18 mouse cellular contexts compared by ENCODE assay signal in the genomic region with DNA sequence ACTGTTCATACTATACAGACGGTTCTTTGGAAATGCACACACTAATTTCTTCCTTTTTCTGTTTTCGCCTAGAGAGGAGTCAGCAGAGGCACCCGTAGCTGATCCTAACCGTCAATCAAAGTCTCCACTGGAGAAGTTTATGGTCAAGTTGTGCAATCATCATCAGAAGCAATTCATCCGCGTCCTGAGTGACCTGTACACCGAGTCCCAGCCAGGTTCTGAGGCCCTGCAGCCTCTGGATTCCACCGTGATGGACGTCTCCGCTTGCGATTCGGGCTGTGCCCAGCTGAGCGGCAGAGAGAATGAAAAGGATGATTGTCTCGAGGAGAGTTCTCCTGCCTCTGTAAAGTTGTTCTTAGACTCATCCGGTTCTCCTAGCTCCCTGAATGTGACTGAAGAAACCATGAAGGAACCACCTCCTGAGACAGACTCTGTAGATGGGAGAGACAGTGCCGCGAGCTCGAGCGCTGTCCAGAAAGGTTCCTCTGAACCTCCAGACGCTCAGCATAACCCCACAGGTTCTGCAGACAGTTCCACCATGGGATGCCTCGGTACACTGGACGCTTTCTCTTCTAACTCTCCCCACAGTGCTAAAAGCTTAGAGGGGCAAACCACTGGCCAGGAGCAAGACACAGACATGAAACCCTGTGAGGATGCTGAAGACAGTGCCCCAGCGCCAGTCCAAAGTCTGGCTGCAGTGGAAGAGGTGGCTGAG. TPM values are rescaled to one million over a fixed set of nuclear protein-coding genes. Genes with fewer than 3 reads are reported as not detected.
DNase-seq lines count a peak whose midpoint lies in the region; ATAC-seq and TF ChIP-seq lines count a peak whose summit lies in the region.
"Had no signal": no experiment of that assay in that cellular context is flagged by ENCODE, and none has a peak within 500 bp of the region (broad histone marks: within the 10 kb centered on the region; RNA-seq: fewer than 3 reads in every experiment).

Gm340 (plus strand) TSS at position 665 of the 715 bp plus-strand sequence.

- no peak for TF ChIP-seq POLR2A in MEL (IDR thresholded peaks at IDR 0.05; ENCODE audit: control insufficient read depth in 1 of 2, insufficient read depth in 1 of 2, low read depth in 1 of 2, low read length in 2 of 2, poor library complexity in 1 of 2)

- 95% methylated on average over 23 of the region's 23 CpGs for WGBS in forebrain, embryonic 15.5 days

- no peak within 1 kb of the TSS for H3K27ac ChIP-seq in MEL (ENCODE audit: control insufficient read depth, low read depth, low read length)
- H3K27ac ChIP-seq in forebrain, embryonic 15.5 days (replicated peaks), result no peak within 1 kb of the TSS
- H3K27ac ChIP-seq: embryonic facial prominence, embryonic 13.5 days; forebrain, embryonic 13.5 days; liver, embryonic 13.5 days; neural tube, embryonic 13.5 days had no signal

- H3K9me3 ChIP-seq in MEL (replicated peaks; ENCODE audit: insufficient read depth, low read length), result no peaks in the 10 kb centered on the region
- no peaks in the 10 kb centered on the region for H3K9me3 ChIP-seq in forebrain, embryonic 15.5 days
- H3K9me3 ChIP-seq: embryonic facial prominence, embryonic 13.5 days; forebrain, embryonic 13.5 days; liver, embryonic 13.5 days; neural tube, embryonic 13.5 days had no signal

- TF ChIP-seq RAD21 in MEL (IDR thresholded peaks at IDR 0.05; ENCODE audit: low read depth, low read length), result no peak

- H3K4me3 ChIP-seq in MEL (ENCODE audit: control insufficient read depth in 1 of 2, insufficient read depth in 1 of 2, low read depth in 2 of 2, low read length in 2 of 2), result no peak within 1 kb of the TSS
- H3K4me3 ChIP-seq in forebrain, embryonic 15.5 days, result no peak within 1 kb of the TSS
- H3K4me3 ChIP-seq: embryonic facial prominence, embryonic 13.5 days; forebrain, embryonic 13.5 days; liver, embryonic 13.5 days; neural tube, embryonic 13.5 days had no signal

- no peaks in the 10 kb centered on the region for H3K27me3 ChIP-seq in MEL (ENCODE audit: control insufficient read depth in 1 of 2, insufficient read depth in 2 of 2, low read length in 2 of 2)
- H3K27me3 ChIP-seq in forebrain, embryonic 15.5 days, result no peaks in the 10 kb centered on the region
- H3K27me3 ChIP-seq: embryonic facial prominence, embryonic 13.5 days; forebrain, embryonic 13.5 days; liver, embryonic 13.5 days; neural tube, embryonic 13.5 days had no signal

- TF ChIP-seq EP300 in MEL (IDR thresholded peaks at IDR 0.05; ENCODE audit: low read depth in 1 of 2, low read length in 2 of 2), result no peak

- no peak for TF ChIP-seq CTCF in MEL (IDR thresholded peaks at IDR 0.05 in 2 of 3, conservative IDR thresholded peaks at IDR 0.05 in 1 of 3; ENCODE audit: control insufficient read depth in 1 of 3, insufficient read depth in 1 of 3, low read depth in 2 of 3, low read length in 3 of 3, poor library complexity in 1 of 3, severe bottlenecking in 1 of 3)

- no peak within 1 kb of the TSS for H3K9ac ChIP-seq in MEL (ENCODE audit: control insufficient read depth, low read depth, low read length, poor library complexity, severe bottlenecking)
- H3K9ac ChIP-seq in forebrain, embryonic 15.5 days (replicated peaks), result no peak within 1 kb of the TSS
- H3K9ac ChIP-seq: embryonic facial prominence, embryonic 13.5 days; forebrain, embryonic 13.5 days; liver, embryonic 13.5 days; neural tube, embryonic 13.5 days had no signal

- ATAC-seq in forebrain, embryonic 15.5 days (replicated peaks), result no peak
- ATAC-seq: forebrain, embryonic 13.5 days; intestine, embryonic 16.5 days had no signal

- no peaks in the 10 kb centered on the region for H3K79me2 ChIP-seq in MEL (ENCODE audit: control insufficient read depth, insufficient read depth, low read length, poor library complexity)

- DNase-seq in layer of hippocampus, adult 8-10 months (ENCODE audit: low spot score in 2 of 2), result no peak
- no peak for DNase-seq in layer of hippocampus, adult 11-12 months (ENCODE audit: low spot score)
- no peak for DNase-seq in MEL (ENCODE audit: low read depth, low spot score)
- DNase-seq in adrenal gland, postnatal 25 days, result no peak
- DNase-seq in left cerebral cortex, postnatal 36 days (ENCODE audit: low spot score in 2 of 2), result no peak
- DNase-seq in lung, postnatal 25 days (ENCODE audit: low spot score), result no peak
- DNase-seq: cerebellum, postnatal 14 days; heart, adult 18-20 months; heart, postnatal 36 days; liver, embryonic 13.5 days; lung, postnatal 14 days; midbrain, embryonic 14.5 days; thymus, adult 18-20 months had no signal

- no peaks in the 10 kb centered on the region for H3K4me1 ChIP-seq in MEL (ENCODE audit: control insufficient read depth in 1 of 2, insufficient read depth in 2 of 2, low read length in 2 of 2)
- H3K4me1 ChIP-seq in forebrain, embryonic 15.5 days, result no peaks in the 10 kb centered on the region
- H3K4me1 ChIP-seq: embryonic facial prominence, embryonic 13.5 days; forebrain, embryonic 13.5 days; liver, embryonic 13.5 days; neural tube, embryonic 13.5 days had no signal

- peaks cover 0 to 9% of the 10 kb centered on the region in 2 experiments; a peak in 2 of 4 replicates for H3K36me3 ChIP-seq in MEL (ENCODE audit: control insufficient read depth in 1 of 2, insufficient read depth in 2 of 2, low read length in 2 of 2)
- peaks cover 38% of the 10 kb centered on the region for H3K36me3 ChIP-seq in forebrain, embryonic 15.5 days

- intact Hi-C loops in left cerebral cortex, postnatal 36 days (cut with DNase I), result no loop called here

- H3K4me2 ChIP-seq in forebrain, embryonic 15.5 days (replicated peaks), result no peak within 1 kb of the TSS
- H3K4me2 ChIP-seq: embryonic facial prominence, embryonic 13.5 days; forebrain, embryonic 13.5 days; liver, embryonic 13.5 days; neural tube, embryonic 13.5 days had no signal

TF ChIP-seq in MEL, 35 proteins besides CTCF, POLR2A, EP300 and RAD21:
- no peak for TF ChIP-seq MEF2A (IDR thresholded peaks at IDR 0.05; ENCODE audit: extremely low read depth, insufficient replicate concordance, low read depth, low read length, poor library complexity, severe bottlenecking)
- TF ChIP-seq MAFK (IDR thresholded peaks at IDR 0.05; ENCODE audit: borderline replicate concordance, low read depth, low read length), result no peak
- TF ChIP-seq CHD1 (IDR thresholded peaks at IDR 0.05; ENCODE audit: low read depth, low read length), result no peak
- TF ChIP-seq ETS1 (IDR thresholded peaks at IDR 0.05; ENCODE audit: low read depth, low read length), result no peak
- no peak for TF ChIP-seq E2F4 (IDR thresholded peaks at IDR 0.05; ENCODE audit: borderline replicate concordance, low read depth, low read length)
- TF ChIP-seq USF2 (IDR thresholded peaks at IDR 0.05; ENCODE audit: borderline replicate concordance in 1 of 2, insufficient read depth in 1 of 2, low read depth in 1 of 2, low read length in 2 of 2), result no peak
- no peak for TF ChIP-seq ELF1 (IDR thresholded peaks at IDR 0.05; ENCODE audit: low read depth, low read length)
- no peak for TF ChIP-seq POLR2AphosphoS5 (IDR thresholded peaks at IDR 0.05; ENCODE audit: borderline replicate concordance, low read depth, low read length)
- TF ChIP-seq UBTF (IDR thresholded peaks at IDR 0.05; ENCODE audit: borderline replicate concordance, insufficient read depth, low read depth, low read length), result no peak
- no peak for TF ChIP-seq RCOR1 (IDR thresholded peaks at IDR 0.05; ENCODE audit: low read depth, low read length)
- TF ChIP-seq JUND (IDR thresholded peaks at IDR 0.05; ENCODE audit: low read depth, low read length), result no peak
- no peak for TF ChIP-seq GABPA (IDR thresholded peaks at IDR 0.05; ENCODE audit: low read depth, low read length)
- TF ChIP-seq ZKSCAN1 (IDR thresholded peaks at IDR 0.05; ENCODE audit: low read depth, low read length), result no peak
- no peak for TF ChIP-seq MAX (IDR thresholded peaks at IDR 0.05; ENCODE audit: low read length)

RNA-seq across cellular contexts. Expression of gene Gm340, which starts in this region (rescaled TPM):
- 10 to 100 TPM; 12.5 to 15.6 (median 13.9) TPM for total RNA-seq in layer of hippocampus, adult 8-10 months (2022)
- 17.4 and 19.3 TPM in 2 replicates for total RNA-seq in MEL (2012; rRNA removed)
- polyA plus RNA-seq in MEL (2012; ENCODE audit: insufficient read depth in 1 of 2, insufficient read length in 2 of 2, low read depth in 1 of 2, low replicate concordance in 2 of 2, missing spikeins in 1 of 2), result 10 to 100 TPM; 11.0 to 38.9 TPM
- 14.9 and 17.7 TPM in 2 replicates for total RNA-seq in adrenal gland, postnatal 25 days (2021)
- total RNA-seq in left cerebral cortex, postnatal 36 days (2021), result 10 to 100 TPM; 12.2 to 15.2 TPM
- 2.9 and 3.1 TPM in 2 replicates for polyA plus RNA-seq in forebrain, embryonic 15.5 days (2015; fragmentation: Nextera tagmentation; extraction: Ambion mirVana)
